Mouse (Mus musculus) MEL (cell line): Measurements from ENCODE around the gene Ccdc142. TPM values are rescaled to one million over a fixed set of nuclear protein-coding genes. Genes with fewer than 3 reads are reported as not detected.

ENCODE experiments used
- DNase-seq: peaks from one replicate; pipeline ENCODE4 v3.0.0; 2011; ENCODE audit warnings: low read depth, low spot score
- H3K27ac ChIP-seq: 2 replicates; pipeline ENCODE4 v1.5.1; 2012; ENCODE audit warnings: low read depth, mild to moderate bottlenecking, control low read depth, low read length, moderate library complexity; ENCODE audit not compliant: control insufficient read depth
- H3K27me3 ChIP-seq, 2 experiments: fragments of 150-350 bp in 1 of 2; sonication (generic) in 1 of 2; 2 replicates each; pipeline ENCODE4 v1.6.1; 2012; ENCODE audit warnings: low read length in 2 of 2, mild to moderate bottlenecking in 2 of 2, improper control_type of control experiment in 1 of 2, moderate library complexity in 1 of 2; ENCODE audit not compliant: insufficient read depth in 2 of 2, control insufficient read depth in 1 of 2
- H3K36me3 ChIP-seq, 2 experiments: 2 replicates each; pipeline ENCODE4 v1.6.1; 2012 to 2014; ENCODE audit warnings: low read length in 2 of 2, improper control_type of control experiment in 1 of 2, inconsistent platforms in 1 of 2, mild to moderate bottlenecking in 1 of 2; ENCODE audit not compliant: insufficient read depth in 2 of 2, control insufficient read depth in 1 of 2
- H3K4me1 ChIP-seq, 2 experiments: fragments of 150-350 bp in 1 of 2; sonication (generic) in 1 of 2; 2 replicates each; pipeline ENCODE4 v1.6.1; 2012; ENCODE audit warnings: low read length in 2 of 2, improper control_type of control experiment in 1 of 2, mild to moderate bottlenecking in 1 of 2; ENCODE audit not compliant: insufficient read depth in 2 of 2, control insufficient read depth in 1 of 2
- H3K4me3 ChIP-seq, 2 experiments: fragments of 150-350 bp in 1 of 2; sonication (generic) in 1 of 2; 2 replicates each; pipeline ENCODE4 v1.5.1; 2012; ENCODE audit warnings: low read depth in 2 of 2, low read length in 2 of 2, mild to moderate bottlenecking in 2 of 2, moderate library complexity in 2 of 2, control low read depth in 1 of 2, improper control_type of control experiment in 1 of 2; ENCODE audit not compliant: control insufficient read depth in 1 of 2, insufficient read depth in 1 of 2
- H3K79me2 ChIP-seq: 2 replicates; pipeline ENCODE4 v1.6.1; 2012; ENCODE audit warnings: mild to moderate bottlenecking, low read length, moderate library complexity; ENCODE audit not compliant: control insufficient read depth, poor library complexity, insufficient read depth
- H3K9ac ChIP-seq: 2 replicates; pipeline ENCODE4 v1.6.1; 2012; ENCODE audit warnings: low read depth, mild to moderate bottlenecking, control low read depth, low read length, moderate library complexity; ENCODE audit not compliant: control insufficient read depth, poor library complexity, severe bottlenecking
- H3K9me3 ChIP-seq: fragments of 150-350 bp; sonication (generic); replicated peaks from 2 replicates; pipeline ENCODE4 v1.6.1; 2012; ENCODE audit warnings: mild to moderate bottlenecking, low read length, improper control_type of control experiment, moderate library complexity; ENCODE audit not compliant: insufficient read depth
- ELF1 ChIP-seq: IDR thresholded peaks from 2 replicates; pipeline ENCODE4 v1.6.1; 2014; ENCODE audit warnings: low read depth, mild to moderate bottlenecking, inconsistent platforms, low read length, improper control_type of control experiment, moderate library complexity
- EP300 ChIP-seq, 2 experiments: IDR thresholded peaks; 2 replicates each; pipeline ENCODE4 v1.6.1; 2011; ENCODE audit warnings: improper control_type of control experiment in 2 of 2, low read length in 2 of 2, low read depth in 1 of 2, mild to moderate bottlenecking in 1 of 2
- MAFK ChIP-seq: IDR thresholded peaks from 2 replicates; pipeline ENCODE4 v1.6.1; 2011; ENCODE audit warnings: low read depth, mild to moderate bottlenecking, low read length, improper control_type of control experiment, borderline replicate concordance
- MAX ChIP-seq: IDR thresholded peaks from 2 replicates; pipeline ENCODE4 v1.6.1; 2011; ENCODE audit warnings: low read length, improper control_type of control experiment
- POLR2A ChIP-seq, 2 experiments: IDR thresholded peaks; 2 replicates each; pipeline ENCODE4 v1.6.1; 2011 to 2012; ENCODE audit warnings: low read length in 2 of 2, mild to moderate bottlenecking in 2 of 2, control low read depth in 1 of 2, improper control_type of control experiment in 1 of 2, low read depth in 1 of 2, moderate library complexity in 1 of 2; ENCODE audit not compliant: control insufficient read depth in 1 of 2, insufficient read depth in 1 of 2, poor library complexity in 1 of 2
- POLR2AphosphoS2 ChIP-seq: IDR thresholded peaks from 2 replicates; pipeline ENCODE4 v1.6.1; 2011; ENCODE audit warnings: low read length, improper control_type of control experiment
- SMC3 ChIP-seq: IDR thresholded peaks from 2 replicates; pipeline ENCODE4 v1.6.1; 2011; ENCODE audit warnings: low read depth, low read length, improper control_type of control experiment
- TAL1 ChIP-seq: IDR thresholded peaks from 2 replicates; pipeline ENCODE4 v1.6.1; 2012; ENCODE audit warnings: mild to moderate bottlenecking, inconsistent platforms, low read length, moderate library complexity, mixed read lengths
- USF1 ChIP-seq: IDR thresholded peaks from 2 replicates; pipeline ENCODE4 v1.6.1; 2014; ENCODE audit warnings: low read depth, mild to moderate bottlenecking, inconsistent platforms, low read length, improper control_type of control experiment, moderate library complexity
- ZMIZ1 ChIP-seq: IDR thresholded peaks from 2 replicates; pipeline ENCODE4 v1.6.1; 2012; ENCODE audit warnings: low read depth, mild to moderate bottlenecking, inconsistent platforms, low read length, improper control_type of control experiment, moderate library complexity
- polyA plus RNA-seq, 2 experiments: library from polyadenylated mRNA; stranded (reverse) in 1 of 2; unstranded in 1 of 2; fragments of >175 nt in 1 of 2; fragments of >200 nt in 1 of 2; gene quantifications; 2 replicates each; pipeline versions ENCODE4 v1.2.1 to v1.2.4; 2012; ENCODE audit warnings: low replicate concordance in 2 of 2, low read depth in 1 of 2; ENCODE audit not compliant: insufficient read length in 2 of 2, insufficient read depth in 1 of 2, missing spikeins in 1 of 2
- total RNA-seq: library from RNA; depleted of rRNA; stranded (reverse); fragments of 300-350 nt; gene quantifications from 2 replicates; pipeline ENCODE4 v1.2.3, GENCODE M21; 2012

Ccdc142 gene
- total and polyA plus RNA-seq, 3 experiments, result 2.2 to 5.1 TPM; not detected in 1

- no peaks in the 10 kb centered on the region for H3K27me3 ChIP-seq
- no peaks in the 10 kb centered on the region for H3K9me3 ChIP-seq
- no peak overlapping the region for H3K27ac ChIP-seq
- DNase-seq, result no peak
- peaks cover 41% of the 10 kb centered on the region for H3K79me2 ChIP-seq
- peaks cover 0 to 22% of the 10 kb centered on the region in 2 experiments; a peak in 2 of 4 replicates for H3K4me1 ChIP-seq
- no peak overlapping the region for H3K9ac ChIP-seq
- H3K4me3 ChIP-seq, result no peak overlapping the region
- H3K36me3 ChIP-seq, result peaks cover 0 to 20% of the 10 kb centered on the region in 2 experiments; a peak in 2 of 4 replicates
- TF ChIP-seq USF1 (no peak), POLR2A (IDR thresholded peaks at IDR 0.05; ENCODE audit: control insufficient read depth in 1 of 2, insufficient read depth in 1 of 2, low read depth in 1 of 2, low read length in 2 of 2, poor library complexity in 1 of 2) (0 out of 4 replicates have a peak, but pooled peaks have one; percentile 1 to 31)
Measured at GRCm38 (mm10) chr6:83117616-83118015, 16.2 kb downstream of the Ccdc142 start.

DNA sequence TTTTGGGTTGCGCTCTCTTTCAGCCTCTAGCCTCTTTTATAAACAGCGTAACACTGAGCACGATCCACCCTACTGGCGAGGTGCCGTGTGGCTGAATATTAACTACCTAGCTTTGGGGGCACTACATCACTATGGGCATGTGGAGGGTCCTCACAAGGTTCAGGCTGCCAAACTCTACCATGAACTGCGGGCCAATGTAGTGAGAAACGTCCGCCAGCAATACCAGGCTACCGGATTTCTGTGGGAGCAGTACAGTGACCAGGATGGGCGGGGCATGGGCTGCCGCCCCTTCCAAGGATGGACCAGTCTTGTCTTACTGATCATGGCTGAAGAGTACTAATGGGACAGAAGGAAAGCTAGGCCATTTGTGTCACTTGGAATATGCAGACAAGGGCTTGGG lies 17.0 kb downstream of the Ccdc142 start:
- H3K4me3 ChIP-seq, result no peak overlapping the region
- H3K9me3 ChIP-seq, result no peaks in the 10 kb centered on the region
- H3K27ac ChIP-seq, result no peak overlapping the region
- H3K79me2 ChIP-seq, result peaks cover 41% of the 10 kb centered on the region
- H3K36me3 ChIP-seq, result peaks cover 0 to 24% of the 10 kb centered on the region in 2 experiments; a peak in 2 of 4 replicates
- TF ChIP-seq TAL1 (no peak), ZMIZ1 (no peak), ELF1 (no peak), SMC3 (0 out of 2 replicates have a peak, but pooled peaks have one; percentile 1), MAX (no peak), POLR2A (IDR thresholded peaks at IDR 0.05; ENCODE audit: control insufficient read depth in 1 of 2, insufficient read depth in 1 of 2, low read depth in 1 of 2, low read length in 2 of 2, poor library complexity in 1 of 2) (peak in 1 of 2 experiments; percentile 17; a peak in 1 of 4 replicates)
- TF ChIP-seq, all 39 proteins: peak for 2
- Histone ChIP-seq H3K4me1 (peaks cover 0 to 24% of the 10 kb centered on the region in 2 experiments; a peak in 2 of 4 replicates), H3K9ac (no peak overlapping the region), H3K27me3 (no peaks in the 10 kb centered on the region)
- DNase-seq, result no peak

DNA sequence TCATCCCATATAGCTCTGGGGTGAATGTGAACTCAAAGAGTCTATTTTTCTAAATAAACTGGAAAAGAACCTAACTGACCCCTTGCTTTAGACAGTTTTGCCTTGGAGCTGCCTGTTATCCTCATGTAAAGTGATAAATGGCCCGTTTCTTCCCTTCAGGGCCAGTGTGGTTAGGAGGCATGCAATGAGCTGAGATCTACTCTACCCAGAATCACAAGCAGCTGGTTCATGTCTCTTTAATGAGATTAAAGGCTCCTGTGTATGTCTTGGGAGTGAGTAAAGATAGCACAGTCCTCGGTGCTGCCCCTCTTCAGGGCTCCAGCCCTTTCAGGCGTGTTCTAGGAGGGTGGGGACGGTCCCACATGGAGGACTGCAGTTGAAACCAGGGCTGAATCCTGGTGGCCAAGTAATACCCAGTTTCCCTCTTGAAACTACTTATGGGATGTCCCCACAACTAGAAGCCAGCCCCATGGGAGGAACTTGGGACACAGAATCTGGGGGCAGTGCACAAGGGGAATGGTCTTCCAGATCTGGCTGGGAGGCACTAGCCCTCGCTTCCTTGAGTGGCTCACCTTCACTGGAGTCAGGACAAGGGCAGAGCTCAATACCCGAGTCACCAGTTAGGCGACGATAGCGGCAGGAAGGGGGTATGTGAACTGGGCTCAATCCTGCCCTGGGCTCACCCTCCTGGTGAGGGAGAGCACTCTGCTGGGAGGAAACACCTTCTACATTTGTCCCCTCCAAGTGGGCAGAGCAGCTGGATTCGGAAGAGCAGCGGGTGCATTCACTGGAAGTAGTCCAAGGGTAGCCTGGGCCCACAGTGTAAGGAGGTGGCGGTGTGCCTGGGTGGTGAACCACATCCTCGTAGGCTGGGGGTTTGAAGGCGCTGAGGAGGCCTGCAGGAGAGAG lies 17.7 kb downstream of the Ccdc142 start:
- Histone ChIP-seq H3K79me2 (peaks cover 44% of the 10 kb centered on the region), H3K9ac (0 out of 2 replicates have a peak overlapping the region, but pooled peaks have one; percentile 11), H3K4me3 (no peak overlapping the region), H3K4me1 (peaks cover 0 to 27% of the 10 kb centered on the region in 2 experiments; a peak in 3 of 4 replicates), H3K27me3 (no peaks in the 10 kb centered on the region), H3K9me3 (no peaks in the 10 kb centered on the region), H3K27ac (0 out of 2 replicates have a peak overlapping the region, but pooled peaks have one; percentile 19), H3K36me3 (peaks cover 0 to 28% of the 10 kb centered on the region in 2 experiments; a peak in 2 of 4 replicates)
- peak; percentile 49 for DNase-seq
- TF ChIP-seq SMC3 (peak; percentile 0; the same call in 1 of the 2 replicates), EP300 (IDR thresholded peaks at IDR 0.05; ENCODE audit: low read depth in 1 of 2, low read length in 2 of 2) (no peak), ZMIZ1 (peak; percentile 53; the same call in 1 of the 2 replicates), MAFK (no peak), POLR2A (IDR thresholded peaks at IDR 0.05; ENCODE audit: control insufficient read depth in 1 of 2, insufficient read depth in 1 of 2, low read depth in 1 of 2, low read length in 2 of 2, poor library complexity in 1 of 2) (peak; percentile 48 to 54; a peak in 2 of 4 replicates), POLR2AphosphoS2 (peak; percentile 89)
